Mouse (Mus musculus): ENCODE data around the gene Surf6. TPM values are rescaled to one million over a fixed set of nuclear protein-coding genes. Genes with fewer than 3 reads are reported as not detected.
"Not testable (repeated sequence)": the region's sequence is repeated elsewhere in the genome, so short reads cannot be mapped to it uniquely, and the experiment has no call there.

Gene Surf6
- total RNA-seq, 1 experiment from 2014 or later = 26.8 TPM

DNA sequence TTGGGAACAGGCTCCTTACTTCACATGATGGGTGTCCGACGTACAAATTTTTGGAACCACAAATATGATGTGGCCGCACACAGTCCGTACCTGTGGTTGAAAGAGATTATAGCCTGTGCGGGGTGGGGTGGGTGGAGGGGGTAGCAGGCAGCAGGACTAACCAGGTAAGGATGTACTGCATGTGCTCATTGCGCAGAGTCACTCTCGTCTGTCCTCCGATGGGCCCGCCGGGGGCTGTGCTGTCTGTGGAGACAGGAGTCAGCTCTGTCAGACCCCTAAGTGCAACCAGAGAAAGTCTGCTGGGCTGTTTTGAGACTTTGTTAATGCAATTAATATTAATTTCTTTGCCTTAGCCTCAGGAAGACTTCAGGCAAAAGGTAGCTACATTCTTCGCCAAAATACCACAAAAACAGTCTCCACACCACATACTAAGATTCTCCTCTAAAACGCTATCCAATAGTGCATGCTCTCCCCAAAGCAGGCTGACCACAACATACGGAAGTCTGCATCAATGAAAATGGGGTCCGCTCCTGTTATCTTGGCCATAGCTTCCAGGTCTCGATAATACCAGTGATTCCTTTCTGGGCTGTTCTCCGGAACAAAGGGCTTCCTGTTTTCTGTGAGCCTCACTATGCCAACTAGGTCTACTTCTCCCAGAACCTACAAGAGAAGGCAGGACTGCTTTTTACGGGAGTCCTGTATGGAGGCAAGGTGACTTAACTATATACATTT, 10.9 kb upstream of the Surf6 start:
- no peak for DNase-seq

DNA sequence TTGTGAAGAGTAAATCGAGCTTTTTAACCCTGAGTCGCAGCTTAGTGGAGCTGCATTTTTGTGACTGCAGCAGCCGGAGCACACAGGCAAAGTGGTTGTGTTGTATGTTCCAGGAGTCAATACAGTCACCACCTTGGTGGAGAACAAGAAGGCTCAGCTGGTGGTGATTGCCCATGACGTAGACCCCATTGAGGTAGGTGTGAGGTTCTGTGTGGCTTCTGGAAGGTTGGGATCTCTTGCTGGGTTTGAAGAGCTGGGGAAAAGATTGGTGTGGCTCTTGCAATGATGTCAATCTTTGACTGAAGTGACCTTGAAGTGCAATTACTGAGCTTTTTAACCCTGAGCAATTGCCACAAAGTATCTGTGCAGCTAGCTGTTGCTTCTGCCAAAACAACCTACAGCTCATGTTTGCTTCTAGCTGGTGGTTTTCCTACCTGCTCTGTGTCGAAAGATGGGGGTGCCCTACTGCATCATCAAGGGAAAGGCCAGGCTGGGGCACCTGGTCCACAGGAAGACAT, 9.6 kb upstream of the Surf6 start:
- no peak for DNase-seq

DNA sequence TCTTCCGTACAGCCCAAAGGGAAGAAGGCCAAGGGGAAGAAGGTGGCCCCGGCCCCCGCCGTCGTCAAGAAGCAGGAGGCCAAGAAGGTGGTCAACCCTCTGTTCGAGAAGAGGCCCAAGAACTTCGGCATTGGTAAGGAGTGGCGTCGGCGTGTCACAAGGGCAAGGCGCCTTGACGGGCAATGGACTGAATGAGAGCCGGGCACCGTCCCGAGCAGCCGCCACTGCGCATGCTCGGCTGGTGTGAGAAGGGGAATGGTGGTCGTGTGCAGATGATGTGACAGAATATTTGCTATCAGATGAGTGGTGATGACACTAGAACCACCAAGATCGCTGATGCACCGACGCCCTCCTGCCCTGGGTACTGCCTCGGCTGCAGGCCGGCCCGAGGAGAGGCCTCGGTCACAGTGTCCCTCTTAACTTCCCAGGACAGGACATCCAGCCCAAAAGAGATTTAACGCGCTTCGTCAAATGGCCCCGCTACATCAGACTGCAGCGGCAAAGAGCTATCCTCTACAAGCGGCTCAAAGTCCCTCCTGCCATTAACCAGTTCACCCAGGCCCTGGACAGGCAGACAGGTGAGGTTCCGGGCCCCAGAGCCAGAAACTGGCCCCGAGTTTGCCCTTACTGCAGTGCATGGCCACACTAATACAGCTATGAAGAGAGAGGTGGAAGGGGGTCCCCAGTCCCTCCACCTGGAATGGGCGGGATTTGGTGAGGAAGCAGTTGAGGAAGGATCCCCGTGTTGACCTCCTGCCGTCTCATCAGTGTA, 8.5 kb upstream of the Surf6 start:
- peak; percentile 80 for DNase-seq

DNA sequence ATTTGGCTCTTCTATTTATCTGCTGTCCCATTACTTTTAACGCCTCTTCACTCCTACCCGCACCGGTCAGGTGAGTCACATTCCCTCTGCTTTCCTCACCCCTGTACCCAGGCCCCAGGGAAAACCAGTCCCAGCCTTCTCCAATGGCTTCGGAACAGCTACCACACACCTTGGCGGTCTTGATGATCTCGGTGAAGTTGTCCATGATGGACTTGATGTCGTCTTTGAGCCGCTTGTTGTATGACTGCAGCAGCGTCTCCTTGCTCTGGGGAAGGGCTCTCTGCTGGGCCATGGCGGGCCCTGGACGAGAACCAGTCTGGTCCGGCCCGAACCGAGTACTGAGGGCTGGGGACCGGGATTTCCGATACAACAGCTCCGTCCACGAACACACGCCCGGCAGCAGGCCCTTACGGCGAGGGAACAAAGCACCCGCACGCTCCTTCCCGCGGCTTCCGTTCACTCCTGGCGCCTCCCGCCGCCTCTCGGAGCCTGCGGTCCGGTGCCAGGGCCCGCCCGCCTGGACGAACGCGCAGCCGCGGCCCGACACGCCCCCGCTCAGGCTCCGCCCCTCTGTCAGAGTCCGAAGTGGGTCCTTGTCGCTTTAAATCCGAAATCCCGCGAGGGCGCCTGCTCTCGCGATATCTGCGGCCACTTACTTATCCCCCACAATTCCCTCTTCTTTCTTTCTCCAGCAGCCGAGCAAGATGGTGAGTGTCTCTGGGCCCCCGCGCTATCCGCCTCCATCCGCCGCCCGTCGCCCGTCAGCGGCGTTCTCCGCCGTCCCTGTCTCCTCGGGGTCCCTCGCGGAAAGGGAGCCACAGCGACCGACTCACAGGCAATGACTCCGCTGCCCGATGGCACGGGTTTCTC, 7.7 kb upstream of the Surf6 start, which contains the start of the genes Med22 and Rpl7a:
Gene Med22 (minus strand): TSS at position 554 of the 870 bp plus-strand sequence.
Gene Rpl7a (plus strand): TSS at position 641 of the 870 bp plus-strand sequence.
- peak; percentile 100 for DNase-seq

DNA sequence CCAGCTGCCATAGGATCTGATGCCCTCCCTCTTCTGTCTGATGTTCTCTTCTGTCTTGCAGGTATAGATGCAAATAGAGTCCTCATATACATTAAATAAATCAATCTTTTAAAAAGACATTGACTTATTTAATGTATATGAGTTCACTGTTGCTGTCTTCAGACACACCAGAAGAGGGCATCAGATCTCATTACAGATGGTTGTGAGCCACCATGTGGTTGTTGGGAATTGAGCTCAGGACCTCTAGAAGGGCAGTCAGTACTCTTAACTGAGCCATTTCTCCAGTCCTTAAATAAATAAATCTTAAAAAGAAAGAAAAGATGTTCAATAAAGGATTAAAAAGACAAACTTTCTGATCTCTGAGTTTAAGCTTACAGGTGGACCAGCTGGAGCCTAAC, 6.7 kb upstream of the Surf6 start:
- DNase-seq = no peak

DNA sequence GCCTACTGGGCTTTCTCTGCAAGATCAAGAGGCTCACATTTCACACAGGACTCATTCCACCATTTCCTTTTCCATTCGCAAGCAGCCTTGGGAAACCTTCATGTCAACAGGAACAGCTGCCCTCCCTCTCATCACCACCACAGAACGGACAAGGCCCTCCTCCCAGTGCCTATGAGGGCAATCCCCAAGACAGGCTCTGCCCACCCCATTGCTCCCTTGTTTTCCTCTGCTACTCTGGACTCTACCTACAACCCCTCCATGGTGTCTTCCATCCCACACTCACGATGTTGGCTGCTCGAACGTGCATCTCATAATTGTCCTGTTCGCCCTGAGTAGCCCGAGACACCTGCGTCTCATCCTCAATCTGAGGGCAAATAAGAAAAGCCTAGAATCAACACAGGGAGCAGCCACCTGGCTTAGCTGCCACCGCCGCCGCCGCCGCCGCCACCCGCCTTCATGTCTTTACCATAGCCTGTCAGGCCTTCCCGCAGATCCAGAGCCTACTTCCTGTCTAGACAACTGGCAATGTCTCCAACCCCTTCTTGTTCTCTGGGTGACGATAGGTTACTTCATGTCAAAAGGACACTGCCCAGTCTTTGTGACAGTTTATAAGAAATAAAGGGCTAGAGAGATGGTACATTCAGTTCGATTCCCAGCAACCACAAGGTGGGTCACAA, 6.2 kb upstream of the Surf6 start:
- no peak for DNase-seq

DNA sequence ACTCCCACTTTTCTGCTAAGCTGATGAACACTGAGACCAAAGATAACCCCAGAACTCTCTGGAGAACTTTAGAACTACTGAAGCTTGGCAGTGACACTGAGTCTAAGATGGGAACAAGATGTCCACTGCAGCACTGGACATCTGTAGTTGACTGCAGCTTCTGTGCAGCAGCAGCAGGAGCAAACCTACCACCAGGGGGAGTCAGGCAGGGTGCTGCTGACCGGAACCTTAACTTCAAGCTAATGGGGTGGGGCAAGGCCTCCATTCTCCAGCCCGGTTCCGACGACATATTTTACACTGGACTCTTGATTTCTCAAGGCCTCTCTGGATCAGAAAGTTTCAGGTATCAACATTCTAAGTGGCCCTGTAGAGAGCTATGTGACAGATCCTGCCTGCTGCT, 4.4 kb upstream of the Surf6 start:
- DNase-seq = peak; percentile 83

DNA sequence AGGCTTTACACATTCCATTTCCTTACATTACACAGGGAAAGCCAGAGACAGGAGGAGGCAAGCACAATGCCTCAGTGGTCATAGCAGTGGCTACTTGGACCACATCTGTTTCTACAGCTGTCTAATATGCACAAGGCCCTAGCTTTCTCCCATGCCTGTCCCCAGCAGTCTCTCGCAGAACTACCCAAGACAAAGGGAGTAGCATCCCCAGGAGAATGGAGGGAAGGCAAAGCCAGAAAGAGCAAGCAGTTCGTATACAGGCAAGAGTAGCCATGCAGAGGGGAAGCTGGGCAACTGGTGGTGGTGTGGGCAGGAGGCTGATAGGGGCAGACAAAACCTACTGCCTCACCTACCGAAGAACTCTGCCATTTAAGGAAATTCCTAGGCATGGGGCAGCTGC, 3.8 kb upstream of the Surf6 start:
- no peak for DNase-seq

DNA sequence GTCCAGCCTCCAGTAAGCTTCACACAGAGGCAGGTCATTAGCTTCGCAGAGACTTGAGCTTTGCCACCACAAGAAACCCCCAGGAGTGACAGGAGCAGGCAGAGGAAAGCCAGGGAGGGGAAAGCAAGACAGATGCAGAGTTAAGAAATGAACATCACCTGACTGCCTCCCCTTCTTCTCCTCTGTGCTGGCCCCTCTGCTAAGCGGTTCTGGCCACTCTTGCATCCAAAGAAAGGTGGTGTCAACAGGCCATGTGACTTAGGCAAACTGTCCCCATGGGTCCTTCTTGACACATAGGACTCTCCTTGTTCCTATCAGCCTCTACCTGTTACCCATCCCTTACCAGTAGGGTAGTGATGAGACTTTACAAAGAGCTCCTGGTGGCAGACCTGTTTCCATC, 3.3 kb upstream of the Surf6 start:
- no peak for DNase-seq

DNA sequence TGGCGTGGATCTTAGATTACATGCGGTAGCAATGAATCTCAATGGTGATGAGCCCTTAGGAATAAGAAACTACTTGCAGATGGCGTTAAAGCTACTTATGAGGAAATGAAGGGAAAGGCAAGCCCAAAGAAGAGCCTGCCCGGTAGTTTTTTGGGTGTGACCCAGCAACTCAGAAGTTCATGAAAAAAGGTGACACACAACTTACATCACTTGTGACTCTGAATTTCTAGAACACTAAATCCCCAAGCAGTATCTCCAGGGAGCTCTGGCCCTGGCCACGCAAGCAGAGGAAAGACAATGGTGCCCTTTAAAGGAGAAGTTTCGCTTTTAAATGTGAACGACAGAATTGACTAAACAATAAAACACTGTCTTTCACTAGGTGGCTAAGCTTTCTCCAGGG, 632 bp upstream of the Surf6 start:
- peak; percentile 40 for DNase-seq

DNA sequence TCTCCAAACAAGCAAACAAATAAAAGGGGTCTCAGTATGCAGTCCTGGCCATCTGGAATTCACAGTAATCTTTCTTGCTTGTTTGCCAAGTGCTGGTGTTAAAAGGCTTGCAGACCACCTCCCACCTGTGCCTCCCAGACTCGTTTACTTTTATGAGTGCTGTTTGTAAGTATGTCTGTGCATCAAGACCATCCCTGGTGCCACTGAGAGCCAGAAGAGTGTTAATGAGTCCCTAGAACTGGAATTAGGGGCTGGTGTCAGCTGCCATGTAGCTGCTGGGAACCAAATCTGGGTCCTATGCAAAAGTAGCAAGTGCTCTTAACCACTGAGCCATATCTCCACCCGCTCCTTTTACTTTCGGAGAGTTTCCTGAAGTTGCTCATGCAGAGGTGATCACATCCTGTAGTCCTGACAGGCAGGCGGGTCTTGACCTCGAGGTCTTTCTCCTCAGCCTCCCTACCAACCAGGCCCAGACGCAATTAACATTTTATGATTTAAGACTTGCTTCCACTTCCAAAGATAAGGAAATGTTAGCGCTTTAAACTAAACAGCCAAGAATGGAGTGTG, 762 bp downstream of the Surf6 start:
- DNase-seq = no peak

DNA sequence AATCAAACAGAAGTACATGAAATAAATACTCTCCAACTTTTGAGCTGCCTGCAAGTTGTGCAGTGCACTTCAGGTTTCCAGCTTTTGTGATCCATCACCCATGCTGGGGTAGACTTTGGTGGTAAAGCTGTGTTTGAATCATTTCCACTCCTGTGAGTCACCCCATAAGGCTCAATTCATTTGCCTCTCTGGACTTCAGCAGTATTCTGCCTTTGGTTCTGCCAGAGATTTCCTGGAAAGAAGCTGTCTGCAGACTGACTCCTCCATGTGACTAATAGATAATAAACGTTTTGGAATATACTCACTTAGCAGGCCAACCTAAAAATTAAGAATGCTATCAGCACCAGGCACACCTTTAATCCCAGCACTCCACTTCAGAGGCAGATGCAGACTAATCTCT, 1.9 kb downstream of the Surf6 start:
- DNase-seq = no peak

DNA sequence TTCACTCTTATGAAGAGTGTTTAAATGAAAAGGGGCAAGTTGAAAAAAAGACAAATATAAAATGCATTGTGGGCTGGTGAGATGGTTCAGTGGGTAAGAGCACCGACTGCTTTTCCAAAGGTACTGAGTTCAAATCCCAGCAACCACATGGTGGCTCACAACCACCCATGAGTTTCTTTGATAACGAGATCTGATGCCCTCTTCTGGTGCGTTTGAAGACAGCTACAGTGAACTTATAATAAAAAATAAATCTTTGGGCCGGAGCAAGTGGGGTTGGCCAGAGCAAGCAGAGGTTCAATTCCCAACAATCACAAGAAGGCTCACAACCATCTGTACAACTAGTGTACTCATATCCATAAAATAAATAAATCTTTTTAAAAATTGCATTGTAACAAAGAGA, 6.8 kb downstream of the Surf6 start:
- no peak for DNase-seq

DNA sequence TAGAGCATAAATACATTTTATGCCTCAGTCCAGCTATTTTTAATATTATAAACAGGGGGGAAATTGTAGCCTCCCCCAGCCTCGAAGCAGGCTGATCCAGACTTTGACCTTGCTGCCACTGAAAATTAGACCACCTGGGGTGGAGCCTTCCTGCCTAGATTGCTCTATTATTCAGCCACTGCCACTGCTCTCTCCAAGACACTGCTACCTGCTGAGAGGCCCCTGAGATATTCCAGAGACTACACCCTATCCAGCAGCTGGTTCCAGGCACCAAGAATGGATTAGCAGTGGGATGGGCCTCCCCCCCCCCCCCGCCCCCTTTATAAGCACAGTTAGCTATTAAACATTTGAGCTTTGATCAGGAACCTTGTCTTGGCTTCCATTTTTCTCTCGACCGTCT, 16.5 kb downstream of the Surf6 start:
- DNase-seq = not testable (repeated sequence)

DNA sequence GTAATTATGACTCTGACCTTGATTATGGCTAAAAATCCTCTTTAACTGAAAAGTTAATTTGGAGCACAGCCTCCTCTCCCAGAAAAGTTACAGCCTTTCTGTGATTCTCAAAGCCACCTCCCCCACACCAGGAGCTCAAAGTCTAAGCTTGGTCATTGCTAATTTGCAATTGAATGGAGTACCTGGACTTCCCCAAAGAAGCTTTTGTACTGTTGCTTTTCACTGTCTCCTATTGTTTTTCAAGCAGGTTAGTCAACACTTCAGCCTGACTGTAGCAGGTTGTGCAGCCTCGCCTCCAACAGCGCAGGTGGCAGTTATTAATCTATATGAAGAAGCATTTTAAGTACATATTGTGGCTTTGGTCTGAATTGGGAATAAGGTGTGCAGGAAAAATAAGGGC, 17.1 kb downstream of the Surf6 start:
- DNase-seq = not testable (repeated sequence)

DNA sequence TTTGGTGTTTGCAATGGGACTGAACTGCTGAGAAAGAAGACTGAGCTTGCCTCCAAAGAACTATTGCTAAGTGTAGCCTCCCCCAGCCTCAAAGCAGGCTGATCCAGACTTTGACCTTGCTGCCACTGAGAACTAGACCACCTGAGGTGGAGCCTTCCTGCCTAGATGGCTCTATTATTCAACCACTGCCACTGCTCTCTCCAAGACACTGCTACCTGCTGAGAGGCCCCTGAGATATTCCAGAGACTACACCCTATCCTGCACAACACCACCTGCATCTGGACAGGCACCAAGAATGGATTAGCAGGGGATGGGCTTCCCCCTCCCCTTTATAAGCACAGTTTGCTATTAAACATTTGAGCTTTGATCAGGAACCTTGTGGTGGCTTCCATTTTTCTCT, 24.1 kb downstream of the Surf6 start:
- no peak for DNase-seq

DNA sequence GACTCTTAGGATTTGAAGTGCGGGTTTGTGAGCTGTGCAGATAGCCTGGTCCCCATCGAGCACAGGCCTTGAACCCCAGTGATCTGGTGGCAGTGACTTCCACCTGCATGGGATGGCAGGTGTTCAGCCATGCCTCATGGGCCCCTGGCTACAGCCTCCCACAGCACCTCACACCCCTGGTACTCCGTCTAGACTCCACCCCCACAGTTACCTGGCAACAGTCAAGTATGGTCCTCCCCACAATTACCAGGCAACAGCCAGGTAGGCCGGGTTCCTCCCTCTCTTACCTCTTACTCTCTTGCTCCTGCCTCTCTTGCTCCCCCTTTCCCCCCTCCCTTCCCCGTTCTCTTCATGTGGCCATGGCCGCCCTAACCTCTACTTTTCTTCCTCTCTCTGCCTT, 32.0 kb downstream of the Surf6 start:
- no peak for DNase-seq

DNA sequence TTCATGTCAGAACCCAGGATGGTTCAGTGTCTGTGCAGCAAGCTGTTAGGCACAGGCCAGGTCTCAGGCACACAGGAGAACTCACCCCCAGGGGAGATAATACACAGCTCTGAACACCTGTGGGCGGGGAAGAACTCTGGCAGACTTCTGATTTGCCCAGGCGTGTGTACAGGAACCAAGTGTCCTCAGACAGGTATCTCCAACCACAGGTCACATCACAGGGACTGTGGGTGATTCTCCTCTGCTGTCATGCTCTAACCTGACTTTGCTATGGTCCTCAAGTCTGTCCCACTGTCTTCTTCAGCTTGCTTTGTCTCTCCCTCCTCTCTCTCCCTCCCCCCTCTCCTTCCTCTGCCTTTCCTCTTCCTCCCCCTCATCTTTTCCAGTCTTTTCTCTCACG, 37.8 kb downstream of the Surf6 start, which contains the start of gene Abo:
Gene Abo (minus strand): TSS at position 101 of the 400 bp plus-strand sequence.
- DNase-seq = no peak

DNA sequence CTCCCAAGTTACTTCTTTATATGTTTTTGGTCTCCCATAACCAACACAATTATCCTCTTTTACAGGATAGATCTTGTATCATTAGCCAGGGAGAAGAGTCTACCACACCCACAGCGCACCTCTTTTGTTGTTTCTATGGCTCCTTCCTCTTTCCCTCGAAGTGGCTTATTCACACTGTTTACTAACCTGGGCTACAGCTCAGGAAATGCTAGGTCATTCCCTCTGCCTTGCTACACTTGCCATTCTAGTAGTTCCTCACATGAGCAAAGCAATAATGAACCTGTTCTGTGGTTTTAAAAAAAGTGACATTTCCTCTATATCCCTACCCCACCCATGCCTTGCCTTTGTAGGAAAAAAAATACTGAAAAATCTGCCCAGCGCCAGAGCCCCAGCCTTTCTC, 39.8 kb downstream of the Surf6 start:
- no peak for DNase-seq

DNA sequence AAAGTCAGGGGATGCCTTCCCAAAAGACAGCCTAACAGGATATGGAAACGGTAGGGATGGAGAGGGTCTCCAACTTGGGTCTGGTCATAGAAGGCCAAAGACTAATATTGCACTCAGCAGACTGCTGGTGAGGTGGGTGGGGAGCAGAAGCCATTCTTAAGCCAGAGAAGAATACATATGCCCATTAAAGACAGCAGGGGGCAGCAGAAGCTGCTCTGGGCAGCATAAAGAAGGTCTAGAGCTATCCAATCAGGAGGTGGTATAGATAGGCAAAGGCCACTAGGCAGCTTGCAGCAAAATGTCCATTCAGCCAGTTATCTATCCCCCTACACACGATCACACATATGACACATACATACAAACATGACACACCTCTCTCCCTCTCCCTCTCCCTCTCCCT, 55.0 kb downstream of the Surf6 start:
- DNase-seq = peak; percentile 58
